Mouse (Mus musculus) liver, embryonic 15.5 days (tissue): Measurements from ENCODE around the gene Suclg2. TPM values are rescaled to one million over a fixed set of nuclear protein-coding genes. Genes with fewer than 3 reads are reported as not detected.

ENCODE experiments used
- ATAC-seq: fragments of 200-750 bp; cut with Nextera tagmentation; 2 replicates; pipeline ENCODE4 v1.8.0; 2017; ENCODE audit warnings: moderate number of reproducible peaks, mild to moderate bottlenecking, moderate library complexity; ENCODE audit not compliant: insufficient read depth
- H3K27ac ChIP-seq: fragments of 300-500 bp; sonication (generic); replicated peaks from 2 replicates; pipeline ENCODE4 v1.5.1; 2015; ENCODE audit warnings: mild to moderate bottlenecking, inconsistent platforms
- H3K27me3 ChIP-seq: fragments of 300-500 bp; sonication (generic); 2 replicates; pipeline ENCODE4 v1.6.1; 2015; ENCODE audit warnings: mild to moderate bottlenecking, inconsistent platforms
- H3K36me3 ChIP-seq: fragments of 300-500 bp; sonication (generic); replicated peaks from 2 replicates; pipeline ENCODE4 v1.6.1; 2015; ENCODE audit warnings: moderate library complexity, mild to moderate bottlenecking, inconsistent platforms
- H3K4me1 ChIP-seq: fragments of 300-500 bp; sonication (generic); replicated peaks from 2 replicates; pipeline ENCODE4 v1.6.1; 2015; ENCODE audit warnings: inconsistent platforms
- H3K4me2 ChIP-seq: fragments of 300-500 bp; sonication (generic); 2 replicates; pipeline ENCODE4 v1.6.1; 2015; ENCODE audit warnings: moderate library complexity, mild to moderate bottlenecking, inconsistent platforms
- H3K4me3 ChIP-seq: fragments of 300-500 bp; sonication (generic); replicated peaks from 2 replicates; pipeline ENCODE4 v1.5.1; 2015; ENCODE audit warnings: mild to moderate bottlenecking, inconsistent platforms
- H3K9ac ChIP-seq: fragments of 300-500 bp; sonication (generic); 2 replicates; pipeline ENCODE4 v1.6.1; 2015; ENCODE audit warnings: moderate library complexity, mild to moderate bottlenecking, inconsistent platforms
- H3K9me3 ChIP-seq: fragments of 300-500 bp; sonication (generic); replicated peaks from 2 replicates; pipeline ENCODE4 v1.6.1; 2016; ENCODE audit warnings: inconsistent platforms
- WGBS: fragments of 180-500 bp; shearing (Covaris S2); methylation state at CpG from one replicate; pipeline ENCODE4 v1.1.7; 2015; ENCODE audit warnings: mixed read lengths; ENCODE audit not compliant: insufficient replicate concordance; 5-methylcytosine and 5-hydroxymethylcytosine counted together
- polyA plus RNA-seq: library from polyadenylated mRNA; unstranded; fragments of >200 nt; fragmentation: Nextera tagmentation; extraction: Ambion mirVana; gene quantifications from 2 replicates; pipeline ENCODE4 v1.2.1, GENCODE M21; 2015

The Suclg2 gene
- polyA plus RNA-seq, 1 experiment from 2014 or later: 37.6 TPM

GRCm38 (mm10) chr6:95668629-95669334, 49.8 kb downstream of the Suclg2 start:
- ATAC-seq: no peak
- WGBS: 79% methylated on average over 6 of the region's 6 CpGs

GRCm38 (mm10) chr6:95657671-95658070, 60.9 kb downstream of the Suclg2 start:
- Histone ChIP-seq H3K4me1 (no peaks in the 10 kb centered on the region), H3K9ac (no peak overlapping the region), H3K4me2 (no peak overlapping the region), H3K4me3 (no peak overlapping the region), H3K36me3 (no peaks in the 10 kb centered on the region), H3K9me3 (no peaks in the 10 kb centered on the region), H3K27me3 (no peaks in the 10 kb centered on the region), H3K27ac (no peak overlapping the region)
- 84% methylated on average over 8 of the region's 8 CpGs for WGBS
- ATAC-seq: no peak

More at GRCm38 (mm10) chr6:95668629-95669334, 49.8 kb downstream of the Suclg2 start:
- Histone ChIP-seq H3K9me3 (no peaks in the 10 kb centered on the region), H3K4me2 (no peak overlapping the region), H3K9ac (no peak overlapping the region), H3K27me3 (no peaks in the 10 kb centered on the region), H3K36me3 (0 out of 2 replicates have a peak, but pooled peaks cover 5% of the 10 kb centered on the region), H3K4me1 (no peaks in the 10 kb centered on the region), H3K27ac (no peak overlapping the region), H3K4me3 (no peak overlapping the region)

- no peak for ATAC-seq
- H3K4me2 ChIP-seq: no peak overlapping the region
- H3K4me3 ChIP-seq: no peak overlapping the region
- H3K9ac ChIP-seq: no peak overlapping the region
- H3K27ac ChIP-seq: no peak overlapping the region
- H3K4me1 ChIP-seq: peaks cover 4% of the 10 kb centered on the region; the same call in 1 of the 2 replicates
- H3K27me3 ChIP-seq: no peaks in the 10 kb centered on the region
- no peaks in the 10 kb centered on the region for H3K36me3 ChIP-seq
- H3K9me3 ChIP-seq: no peaks in the 10 kb centered on the region
- 63% methylated on average over 3 of the region's 3 CpGs for WGBS
Observed at GRCm38 (mm10) chr6:95653662-95654061, 64.9 kb downstream of the Suclg2 start.

- ATAC-seq: peak; percentile 64
- H3K9ac ChIP-seq: no peak overlapping the region
- H3K9me3 ChIP-seq: no peaks in the 10 kb centered on the region
- H3K27me3 ChIP-seq: no peaks in the 10 kb centered on the region
- peaks cover 4% of the 10 kb centered on the region; the same call in 1 of the 2 replicates for H3K4me1 ChIP-seq
- H3K27ac ChIP-seq: no peak overlapping the region
- WGBS: 59% methylated on average over 6 of the region's 6 CpGs
- no peak overlapping the region for H3K4me2 ChIP-seq
- H3K4me3 ChIP-seq: no peak overlapping the region
- H3K36me3 ChIP-seq: no peaks in the 10 kb centered on the region
Observed at GRCm38 (mm10) chr6:95652774-95653173, 65.8 kb downstream of the Suclg2 start.

- 63% methylated on average over 6 of the region's 6 CpGs for WGBS
- Histone ChIP-seq H3K27me3 (no peaks in the 10 kb centered on the region), H3K4me2 (no peak overlapping the region), H3K4me3 (no peak overlapping the region), H3K36me3 (no peaks in the 10 kb centered on the region), H3K4me1 (peaks cover 4% of the 10 kb centered on the region; the same call in 1 of the 2 replicates), H3K27ac (0 out of 2 replicates have a peak overlapping the region, but pooled peaks have one; percentile 3), H3K9ac (no peak overlapping the region), H3K9me3 (no peaks in the 10 kb centered on the region)
- no peak for ATAC-seq
Observed at GRCm38 (mm10) chr6:95651391-95651876, 67.2 kb downstream of the Suclg2 start.

- Histone ChIP-seq H3K9me3 (no peaks in the 10 kb centered on the region), H3K4me2 (no peak overlapping the region), H3K27me3 (no peaks in the 10 kb centered on the region), H3K9ac (no peak overlapping the region), H3K4me1 (peaks cover 4% of the 10 kb centered on the region; the same call in 1 of the 2 replicates), H3K4me3 (no peak overlapping the region), H3K36me3 (no peaks in the 10 kb centered on the region), H3K27ac (no peak overlapping the region)
- WGBS: 67% methylated on average over 13 of the region's 13 CpGs
- no peak for ATAC-seq
Observed at GRCm38 (mm10) chr6:95650082-95650722, 68.4 kb downstream of the Suclg2 start.

GRCm38 (mm10) chr6:95649123-95649663, 69.4 kb downstream of the Suclg2 start:
- no peaks in the 10 kb centered on the region for H3K27me3 ChIP-seq
- no peak overlapping the region for H3K9ac ChIP-seq
- no peaks in the 10 kb centered on the region for H3K36me3 ChIP-seq
- H3K9me3 ChIP-seq: no peaks in the 10 kb centered on the region
- ATAC-seq: no peak
- no peak overlapping the region for H3K27ac ChIP-seq
- 79% methylated on average over 10 of the region's 10 CpGs for WGBS
- H3K4me1 ChIP-seq: peaks cover 4% of the 10 kb centered on the region; the same call in 1 of the 2 replicates
- H3K4me2 ChIP-seq: no peak overlapping the region
- no peak overlapping the region for H3K4me3 ChIP-seq

- 73% methylated on average over 2 of the region's 2 CpGs for WGBS
- H3K27ac ChIP-seq: no peak overlapping the region
- no peak overlapping the region for H3K9ac ChIP-seq
Observed at GRCm38 (mm10) chr6:95637416-95637815, 81.2 kb downstream of the Suclg2 start.

GRCm38 (mm10) chr6:95635411-95635810, 83.2 kb downstream of the Suclg2 start:
- ATAC-seq: no peak
- H3K27ac ChIP-seq: no peak overlapping the region
- H3K9ac ChIP-seq: no peak overlapping the region
- no peak overlapping the region for H3K4me2 ChIP-seq
- 64% methylated on average over 2 of the region's 2 CpGs for WGBS
- H3K36me3 ChIP-seq: no peaks in the 10 kb centered on the region
- H3K9me3 ChIP-seq: no peaks in the 10 kb centered on the region
- no peaks in the 10 kb centered on the region for H3K4me1 ChIP-seq
- no peak overlapping the region for H3K4me3 ChIP-seq
- H3K27me3 ChIP-seq: no peaks in the 10 kb centered on the region

More at GRCm38 (mm10) chr6:95637416-95637815, 81.2 kb downstream of the Suclg2 start:
- ATAC-seq: no peak
- Histone ChIP-seq H3K9me3 (no peaks in the 10 kb centered on the region), H3K4me1 (no peaks in the 10 kb centered on the region), H3K27me3 (no peaks in the 10 kb centered on the region), H3K4me2 (no peak overlapping the region), H3K4me3 (no peak overlapping the region), H3K36me3 (no peaks in the 10 kb centered on the region)

- Histone ChIP-seq H3K27ac (no peak overlapping the region), H3K4me2 (no peak overlapping the region), H3K4me3 (no peak overlapping the region), H3K9me3 (no peaks in the 10 kb centered on the region), H3K36me3 (no peaks in the 10 kb centered on the region), H3K27me3 (no peaks in the 10 kb centered on the region), H3K9ac (no peak overlapping the region), H3K4me1 (no peaks in the 10 kb centered on the region)
- no peak for ATAC-seq
- 68% methylated on average over 7 of the region's 7 CpGs for WGBS
Observed at GRCm38 (mm10) chr6:95629071-95629470, 89.5 kb downstream of the Suclg2 start.

GRCm38 (mm10) chr6:95621821-95622220, 96.8 kb downstream of the Suclg2 start:
- Histone ChIP-seq H3K36me3 (0 out of 2 replicates have a peak, but pooled peaks cover 3% of the 10 kb centered on the region), H3K4me2 (no peak overlapping the region), H3K9me3 (no peaks in the 10 kb centered on the region), H3K9ac (no peak overlapping the region), H3K4me1 (no peaks in the 10 kb centered on the region), H3K4me3 (no peak overlapping the region), H3K27ac (no peak overlapping the region), H3K27me3 (no peaks in the 10 kb centered on the region)
- ATAC-seq: no peak
- 82% methylated on average over 2 of the region's 2 CpGs for WGBS
